Mouse (Mus musculus): ENCODE results near the gene Pola2. TPM values are rescaled to one million over a fixed set of nuclear protein-coding genes. Genes with fewer than 3 reads are reported as not detected.

Gene Pola2
- total RNA-seq, 4 experiments from 2014 or later = 4.4 to 6.6 (median 5.6) TPM

DNA sequence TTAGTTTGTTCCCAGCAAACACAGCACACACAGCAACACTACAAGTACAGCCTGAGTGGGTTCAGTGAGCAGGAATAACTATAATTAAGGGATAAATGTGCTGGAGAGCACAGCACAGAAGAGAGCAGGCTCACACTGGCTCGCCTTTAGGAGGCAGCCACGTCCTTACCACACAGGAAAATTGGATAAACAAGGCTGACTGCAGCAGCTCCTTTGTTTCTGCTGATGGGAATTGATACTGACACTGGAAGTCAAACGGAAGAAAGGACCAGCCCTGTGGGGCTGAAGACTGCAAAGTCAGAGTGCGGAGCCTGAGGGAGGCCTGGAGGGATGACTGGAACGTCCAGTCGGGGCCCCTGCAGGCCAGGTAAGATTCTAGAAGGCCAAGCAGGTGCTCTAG, 53.8 kb downstream of the Pola2 start:
- no peak for DNase-seq (ENCODE audit: low spot score in 2 of 2)

DNA sequence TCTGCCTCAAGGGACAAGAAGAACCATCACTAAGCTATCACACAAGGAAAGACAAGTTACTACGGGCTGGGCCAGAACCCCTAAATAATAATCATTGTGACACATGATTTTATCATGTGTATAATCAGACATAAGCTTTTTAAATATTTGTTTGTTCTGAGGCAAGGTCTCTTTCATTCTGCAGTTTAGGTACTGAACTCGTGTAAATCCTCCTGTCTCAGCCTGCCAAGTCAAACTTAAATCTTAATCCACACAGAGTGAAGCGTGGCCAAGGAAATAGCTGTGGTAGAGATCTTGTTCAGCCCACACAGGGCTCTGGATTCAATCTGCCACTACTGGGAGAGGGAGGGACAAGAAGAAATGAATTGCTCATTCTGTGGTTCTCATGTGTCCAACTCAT, 56.7 kb downstream of the Pola2 start:
- no peak for DNase-seq (ENCODE audit: low spot score in 2 of 2)

DNA sequence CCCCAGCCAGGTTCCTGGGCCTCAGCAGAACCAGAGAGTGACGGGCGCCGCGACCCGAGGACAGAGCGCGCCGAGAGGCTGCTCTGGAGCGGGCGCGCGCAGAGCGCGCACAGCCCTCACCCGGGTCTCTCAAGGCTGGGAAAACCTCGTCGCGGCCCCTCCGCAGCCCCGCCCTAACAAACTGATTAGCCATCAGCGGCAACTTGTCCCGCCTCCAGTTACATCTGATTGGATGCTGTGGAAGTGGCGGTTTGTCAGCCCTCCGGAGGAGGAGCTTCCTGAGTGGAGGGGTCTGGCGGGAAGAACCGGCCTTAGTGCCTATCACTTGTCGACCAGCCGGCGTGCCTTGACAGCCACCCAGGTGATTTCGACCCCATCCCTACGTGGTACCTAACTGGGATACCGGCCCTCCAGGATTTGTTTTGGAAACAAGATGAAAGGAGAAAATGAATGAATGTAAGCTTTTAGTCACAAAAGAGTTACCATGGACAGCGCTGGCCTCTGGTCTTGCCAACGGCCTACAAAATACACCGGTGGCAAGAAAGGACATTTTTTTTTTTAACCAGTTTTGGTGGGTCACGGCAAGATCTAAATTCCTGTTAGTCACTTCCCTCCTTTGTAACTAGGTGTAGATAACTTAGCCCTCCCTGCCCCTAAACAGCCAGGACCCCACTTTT, 69.9 kb downstream of the Pola2 start, which contains the start of gene Tigd3:
Gene Tigd3 (minus strand): TSS at position 148 of the 677 bp plus-strand sequence.
- peak; percentile 90 to 93 for DNase-seq (ENCODE audit: low spot score in 2 of 2)

DNA sequence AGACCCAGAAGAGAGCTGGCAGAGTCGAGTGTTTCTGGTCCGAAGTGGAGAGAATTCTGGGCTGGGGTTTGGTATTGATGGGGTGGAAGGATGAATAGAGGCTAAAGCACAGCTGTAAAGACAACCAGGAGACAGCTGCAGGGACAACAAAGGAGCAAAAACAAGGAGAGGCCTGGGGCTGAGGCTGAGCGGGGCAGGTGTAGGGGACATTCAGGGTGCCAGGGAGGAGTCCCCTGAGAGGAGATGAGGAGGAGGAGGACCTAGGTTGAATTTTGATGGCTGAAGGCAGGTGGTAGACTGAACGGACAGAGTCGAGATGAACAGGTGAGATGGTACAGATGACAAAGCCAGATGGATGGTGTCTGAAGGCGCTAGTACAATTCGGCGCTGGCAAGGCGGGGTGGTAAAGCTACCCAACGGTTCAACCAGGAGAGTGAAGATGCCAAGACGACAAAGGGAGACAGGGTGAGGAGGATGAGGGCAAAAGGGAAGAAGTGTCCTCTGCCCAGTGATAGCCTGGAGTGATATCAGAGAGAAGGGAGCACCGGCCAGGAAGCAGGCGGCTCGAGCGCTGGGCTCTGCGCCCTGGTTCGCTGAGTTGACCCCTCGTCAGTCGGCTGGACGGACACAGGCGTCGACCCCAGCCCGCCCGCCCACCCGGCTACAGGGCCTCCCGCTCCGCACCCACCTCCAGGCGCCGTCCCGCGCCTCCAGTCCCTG, 70.6 kb downstream of the Pola2 start:
- DNase-seq (ENCODE audit: low spot score in 2 of 2) = no peak

DNA sequence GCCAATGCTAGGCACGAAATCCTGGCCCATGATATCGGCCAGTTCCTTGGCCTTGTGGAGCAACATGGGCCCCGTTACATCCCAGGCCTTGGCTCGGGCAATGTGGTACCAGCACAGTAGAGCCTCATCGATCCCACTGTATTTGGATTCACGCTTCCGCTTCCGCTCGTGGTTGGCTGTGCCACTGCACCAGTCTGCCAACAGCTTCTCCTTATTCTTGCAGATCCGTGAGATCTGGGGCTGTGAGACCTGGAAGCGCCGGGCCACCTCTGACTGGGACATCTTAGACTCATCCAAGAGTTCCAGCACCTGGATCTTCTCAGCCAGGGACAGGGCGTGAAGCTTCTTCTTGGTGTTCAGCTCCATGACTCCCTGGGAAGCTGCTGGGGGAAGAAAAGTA, 71.3 kb downstream of the Pola2 start:
- no peak for DNase-seq (ENCODE audit: low spot score in 2 of 2)

DNA sequence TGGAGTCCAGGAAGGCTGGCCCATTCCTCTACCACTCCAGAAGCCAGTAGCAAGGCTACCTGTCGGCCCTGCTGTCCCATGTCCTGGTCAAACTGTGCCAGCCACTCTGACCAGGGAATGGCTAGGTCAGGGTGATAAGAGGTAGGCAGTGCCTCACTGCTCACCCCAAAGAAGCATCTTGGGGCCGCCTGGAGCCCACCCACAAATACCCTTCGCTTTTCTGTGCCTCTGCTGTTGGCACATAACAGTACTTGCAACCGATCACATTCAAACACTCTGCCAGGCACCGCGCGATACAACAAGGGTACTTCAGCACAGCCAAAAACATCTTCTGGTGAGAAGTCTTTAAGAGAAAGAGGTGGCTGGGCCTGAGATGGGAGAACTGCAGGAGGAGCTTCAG, 71.7 kb downstream of the Pola2 start:
- DNase-seq (ENCODE audit: low spot score in 2 of 2) = no peak

DNA sequence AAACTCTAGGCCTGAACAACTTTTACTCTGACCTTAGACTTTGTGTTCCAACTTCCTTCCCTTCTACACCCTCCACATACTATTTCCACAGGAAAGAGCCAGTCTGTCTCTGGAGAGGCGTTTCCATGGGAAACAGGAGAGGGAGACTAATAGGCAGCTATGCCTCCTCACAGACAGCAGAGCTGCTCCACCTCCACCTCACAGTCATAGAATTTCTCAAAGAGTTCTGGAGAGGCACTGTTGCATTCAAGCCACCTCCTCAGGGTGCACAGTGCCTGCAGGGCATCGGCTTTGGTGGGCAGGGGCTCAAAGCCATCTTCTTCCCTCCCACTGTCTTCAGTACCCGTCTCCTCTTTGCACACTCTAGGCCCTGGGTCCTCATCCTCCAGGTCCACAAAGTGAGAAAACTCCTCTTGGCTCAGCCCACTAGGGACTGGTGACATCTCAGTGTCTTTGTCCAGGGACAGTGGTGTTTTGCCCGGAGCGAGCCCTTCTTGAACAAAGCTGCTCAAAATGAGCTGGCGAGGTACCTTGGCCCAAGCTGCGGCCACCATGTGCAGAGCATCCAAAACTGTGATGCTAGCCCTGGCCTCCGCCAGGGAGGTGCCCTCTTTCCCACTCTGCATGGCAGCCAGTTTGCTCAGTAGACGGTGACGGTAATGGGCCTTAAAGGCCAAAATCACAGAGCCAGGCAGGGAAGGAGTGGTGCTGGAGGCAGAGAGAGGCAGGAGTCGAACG, 72.3 kb downstream of the Pola2 start:
- DNase-seq (ENCODE audit: low spot score in 2 of 2) = no peak

Other genes with a start within 250 kb of the Pola2 start
- 10 to 100 TPM; 15.8 to 22.9 (median 19.9) TPM for gene Ehbp1l1, start 237.9 kb downstream of the Pola2 start, total RNA-seq (2022)
- 10 to 100 TPM; 24.9 to 30.9 (median 26.1) TPM for gene Fam89b, start 234.5 kb downstream of the Pola2 start, total RNA-seq (2022)
- gene Ltbp3, start 223.3 kb downstream of the Pola2 start, total RNA-seq (2022) = 10 to 100 TPM; 35.0 to 42.2 (median 41.3) TPM
- 100 to 1,000 TPM in 1 of 4 experiments, 10 to 100 TPM in 3; 88.9 to 100 (median 94.9) TPM for gene Scyl1, start 192.8 kb downstream of the Pola2 start, total RNA-seq (2022)
- gene Frmd8, start 88.9 kb downstream of the Pola2 start, total RNA-seq (2022) = 10 to 100 TPM; 12.1 to 19.9 (median 13.7) TPM
- gene Slc25a45, start 86.4 kb downstream of the Pola2 start, total RNA-seq (2022) = 1 to 10 TPM; 3.2 to 5.1 (median 4.1) TPM
- 1 to 10 TPM; 3.9 to 5.6 (median 5.0) TPM for gene Tigd3, start 70.1 kb downstream of the Pola2 start, total RNA-seq (2022)
- 10 to 100 TPM; 76.4 to 87.8 (median 81.6) TPM for gene Dpf2, start 51.2 kb downstream of the Pola2 start, total RNA-seq (2022)
- gene Cdc42ep2, start 39.4 kb downstream of the Pola2 start, total RNA-seq (2022) = 1 to 10 TPM; 6.1 to 7.4 (median 6.4) TPM
- gene Slc22a20, start 21.9 kb upstream of the Pola2 start, total RNA-seq (2022) = not detected
- 10 to 100 TPM; 25.6 to 31.5 (median 28.0) TPM for gene Capn1, start 51.7 kb upstream of the Pola2 start, total RNA-seq (2022)
- 10 to 100 TPM; 35.7 to 40.3 (median 37.6) TPM for gene Syvn1, start 82.4 kb upstream of the Pola2 start, total RNA-seq (2022)
- 10 to 100 TPM; 42.7 to 55.2 (median 44.9) TPM for gene Mrpl49, start 93.6 kb upstream of the Pola2 start, total RNA-seq (2022)
- gene Fau, start 93.6 kb upstream of the Pola2 start, total RNA-seq (2022) = 100 to 1,000 TPM; 737 to 869 (median 805) TPM
- 10 to 100 TPM; 33.0 to 38.8 (median 37.3) TPM for gene Znhit2, start 97.0 kb upstream of the Pola2 start, total RNA-seq (2022)
- 10 to 100 TPM; 18.9 to 29.9 (median 23.2) TPM for gene Tm7sf2, start 104.2 kb upstream of the Pola2 start, total RNA-seq (2022)
- 10 to 100 TPM; 79.4 to 88.4 (median 84.3) TPM for gene Vps51, start 113.0 kb upstream of the Pola2 start, total RNA-seq (2022)
- not detected for gene Tmem262, start 115.8 kb upstream of the Pola2 start, total RNA-seq (2022)
- gene Gm28374, start 118.1 kb upstream of the Pola2 start, total RNA-seq (2022) = 1 to 10 TPM in 1 of 4 experiments, not detected in 3; 1.1 TPM
- gene Zfpl1, start 120.8 kb upstream of the Pola2 start, total RNA-seq (2022) = 10 to 100 TPM; 38.9 to 44.5 (median 41.9) TPM
- gene Cdca5, start 120.8 kb upstream of the Pola2 start, total RNA-seq (2022) = under 1 TPM in 3 of 4 experiments, not detected in 1; 0.21 to 0.25 (median 0.23) TPM
- not detected for gene AC131692.1, start 130.2 kb upstream of the Pola2 start, total RNA-seq (2022)
- gene Naaladl1, start 141.6 kb upstream of the Pola2 start, total RNA-seq (2022) = under 1 TPM; 0.14 to 0.44 (median 0.17) TPM
- gene Sac3d1, start 154.4 kb upstream of the Pola2 start, total RNA-seq (2022) = 10 to 100 TPM; 13.0 to 20.1 (median 16.1) TPM
- gene Snx15, start 164.1 kb upstream of the Pola2 start, total RNA-seq (2022) = 10 to 100 TPM; 36.9 to 50.9 (median 45.7) TPM
- gene Batf2, start 176.8 kb upstream of the Pola2 start, total RNA-seq (2022) = 1 to 10 TPM in 1 of 4 experiments, under 1 TPM in 3; 0.67 to 1.4 (median 0.76) TPM
- 100 to 1,000 TPM in 2 of 4 experiments, 10 to 100 TPM in 2; 89.4 to 109 (median 102) TPM for gene Arl2, start 177.3 kb upstream of the Pola2 start, total RNA-seq (2022)
- gene Majin, start 220.2 kb upstream of the Pola2 start, total RNA-seq (2022) = under 1 TPM in 2 of 4 experiments, not detected in 2; 0.51 to 0.73 TPM

Data from left cerebral cortex, adult 8-10 months (tissue).